Comparison of ENCODE assay signal across 37 mouse cellular contexts in the genomic region with DNA sequence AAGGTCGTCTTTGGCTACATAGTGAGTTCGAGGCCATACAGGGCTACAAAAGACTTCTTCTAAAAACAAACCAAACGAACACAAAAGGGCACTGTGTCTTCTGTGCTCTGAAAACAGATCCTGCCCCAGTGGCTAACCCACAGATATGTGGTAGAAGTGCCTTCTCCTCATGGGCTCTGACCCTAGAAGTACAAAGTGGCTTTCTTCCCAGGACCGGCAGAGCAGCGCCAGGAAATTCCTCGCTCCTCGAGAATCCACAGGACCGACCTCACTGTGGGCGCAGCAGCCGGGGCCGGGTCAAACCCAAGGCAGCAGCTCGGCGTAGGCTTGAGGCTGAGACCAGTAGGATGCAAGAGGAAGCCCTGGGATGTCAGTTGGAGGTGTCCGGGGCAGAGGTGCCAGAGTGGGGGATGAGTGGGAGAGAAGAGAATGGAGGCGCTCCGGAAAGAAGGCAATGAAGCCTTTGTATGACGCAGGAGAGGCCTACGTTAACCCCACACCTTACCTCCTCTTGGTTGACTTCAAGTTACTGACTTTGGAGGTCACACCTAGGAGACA. TPM values are rescaled to one million over a fixed set of nuclear protein-coding genes. Genes with fewer than 3 reads are reported as not detected.
DNase-seq lines count a peak whose midpoint lies in the region; ATAC-seq and TF ChIP-seq lines count a peak whose summit lies in the region.
"Had no signal": no experiment of that assay in that cellular context is flagged by ENCODE, and none has a peak within 500 bp of the region (broad histone marks: within the 10 kb centered on the region; RNA-seq: fewer than 3 reads in every experiment).

No protein-coding gene starts in this region.

- no peak for TF ChIP-seq RAD21 in MEL (IDR thresholded peaks at IDR 0.05; ENCODE audit: low read depth, low read length)

- TF ChIP-seq POLR2A in MEL (IDR thresholded peaks at IDR 0.05; ENCODE audit: control insufficient read depth in 1 of 2, insufficient read depth in 1 of 2, low read depth in 1 of 2, low read length in 2 of 2, poor library complexity in 1 of 2): no peak

- no peaks in the 10 kb centered on the region for H3K4me1 ChIP-seq in heart, postnatal 0 days (ENCODE audit: control insufficient read depth, insufficient read depth)
- peaks cover 0 to 7% of the 10 kb centered on the region in 2 experiments; a peak in 1 of 4 replicates for H3K4me1 ChIP-seq in MEL (ENCODE audit: control insufficient read depth in 1 of 2, insufficient read depth in 2 of 2, low read length in 2 of 2)
- H3K4me1 ChIP-seq in stomach, embryonic 16.5 days (ENCODE audit: control insufficient read depth, insufficient read depth, low read length): no peaks in the 10 kb centered on the region
- H3K4me1 ChIP-seq: embryonic facial prominence, embryonic 13.5 days; heart, embryonic 13.5 days; hindbrain, embryonic 13.5 days; limb, embryonic 10.5 days; limb, embryonic 15.5 days had no signal

- no peak overlapping the region for H3K9ac ChIP-seq in heart, postnatal 0 days (replicated peaks; ENCODE audit: low read depth, low read length)
- no peak overlapping the region for H3K9ac ChIP-seq in MEL (ENCODE audit: control insufficient read depth, low read depth, low read length, poor library complexity, severe bottlenecking)
- 0 out of 2 replicates have a peak overlapping the region, but pooled peaks have one; percentile 16 for H3K9ac ChIP-seq in stomach, embryonic 16.5 days (ENCODE audit: low read length)
- H3K9ac ChIP-seq: embryonic facial prominence, embryonic 13.5 days; heart, embryonic 13.5 days; hindbrain, embryonic 13.5 days; limb, embryonic 15.5 days had no signal

- no peak for ATAC-seq in heart, postnatal 0 days (ENCODE audit: insufficient read depth, low read depth)
- peak; percentile 21; the same call in 1 of the 2 replicates for ATAC-seq in stomach, embryonic 16.5 days (ENCODE audit: insufficient read depth, low FRiP score)
- ATAC-seq in inflammation-experienced regulatory T-cells, adult 6 months: no peak
- ATAC-seq: forebrain, embryonic 14.5 days; intestine, postnatal 0 days; Patski had no signal

- WGBS in heart, postnatal 0 days: 80% methylated on average over 18 of the region's 18 CpGs
- 78% methylated on average over 18 of the region's 18 CpGs for WGBS in stomach, embryonic 16.5 days

- no peak for DNase-seq in heart, postnatal 0 days (ENCODE audit: low spot score)
- no peak for DNase-seq in heart, adult 9 months (ENCODE audit: low spot score in 2 of 2)
- DNase-seq in 3134 (ENCODE audit: extremely low read depth, insufficient read length, low spot score): peak; percentile 67
- DNase-seq in MEL (ENCODE audit: low read depth, low spot score): peak; percentile 2
- no peak for DNase-seq in spleen, adult 12 weeks (ENCODE audit: low spot score)
- DNase-seq: adrenal gland, postnatal 14 days; B cell, adult 2 months; cerebellum, adult 11-12 months; cerebellum, adult 9-11 months; embryo, embryonic 11 days; gastrocnemius, postnatal 25 days; heart, adult 18-20 months; kidney, adult 9 months; kidney, postnatal 14 days; layer of hippocampus, adult 9-11 months; midbrain, embryonic 14.5 days; thymus, adult 2 months; thymus, postnatal 36 days had no signal

- no peaks in the 10 kb centered on the region for H3K36me3 ChIP-seq in heart, postnatal 0 days (replicated peaks; ENCODE audit: control insufficient read depth, insufficient read depth, low read length)
- no peaks in the 10 kb centered on the region for H3K36me3 ChIP-seq in MEL (ENCODE audit: control insufficient read depth in 1 of 2, insufficient read depth in 2 of 2, low read length in 2 of 2)
- H3K36me3 ChIP-seq in stomach, embryonic 16.5 days (ENCODE audit: control insufficient read depth, insufficient read depth, low read length): no peaks in the 10 kb centered on the region
- H3K36me3 ChIP-seq: embryonic facial prominence, embryonic 13.5 days; heart, embryonic 13.5 days; hindbrain, embryonic 13.5 days; limb, embryonic 10.5 days; limb, embryonic 15.5 days had no signal

- TF ChIP-seq CTCF in heart, postnatal 0 days (IDR thresholded peaks at IDR 0.05; ENCODE audit: low read depth): no peak
- TF ChIP-seq CTCF in MEL (IDR thresholded peaks at IDR 0.05 in 2 of 3, conservative IDR thresholded peaks at IDR 0.05 in 1 of 3; ENCODE audit: control insufficient read depth in 1 of 3, insufficient read depth in 1 of 3, low read depth in 2 of 3, low read length in 3 of 3, poor library complexity in 1 of 3, severe bottlenecking in 1 of 3): no peak

- no peak overlapping the region for H3K4me3 ChIP-seq in heart, postnatal 0 days (ENCODE audit: low read depth, low read length)
- no peak overlapping the region for H3K4me3 ChIP-seq in MEL (ENCODE audit: control insufficient read depth in 1 of 2, insufficient read depth in 1 of 2, low read depth in 2 of 2, low read length in 2 of 2)
- no peak overlapping the region for H3K4me3 ChIP-seq in stomach, embryonic 16.5 days (replicated peaks; ENCODE audit: low read length)
- H3K4me3 ChIP-seq: embryonic facial prominence, embryonic 13.5 days; heart, embryonic 13.5 days; hindbrain, embryonic 13.5 days; limb, embryonic 10.5 days; limb, embryonic 15.5 days had no signal

- H3K27me3 ChIP-seq in heart, postnatal 0 days (ENCODE audit: control insufficient read depth, insufficient read depth, low read length): no peaks in the 10 kb centered on the region
- H3K27me3 ChIP-seq in MEL (ENCODE audit: control insufficient read depth in 1 of 2, insufficient read depth in 2 of 2, low read length in 2 of 2): no peaks in the 10 kb centered on the region; a peak in 2 of 4 replicates
- no peaks in the 10 kb centered on the region for H3K27me3 ChIP-seq in stomach, embryonic 16.5 days (ENCODE audit: control insufficient read depth, insufficient read depth, low read length)
- H3K27me3 ChIP-seq: embryonic facial prominence, embryonic 13.5 days; hindbrain, embryonic 13.5 days; limb, embryonic 15.5 days; Patski had no signal

- peak overlapping the region; percentile 20; the same call in 1 of the 2 replicates for H3K27ac ChIP-seq in heart, postnatal 0 days (ENCODE audit: low read depth)
- H3K27ac ChIP-seq in MEL (ENCODE audit: control insufficient read depth, low read depth, low read length): no peak overlapping the region
- H3K27ac ChIP-seq in stomach, embryonic 16.5 days (ENCODE audit: low read length): peak overlapping the region; percentile 60
- H3K27ac ChIP-seq: embryonic facial prominence, embryonic 13.5 days; heart, embryonic 13.5 days; hindbrain, embryonic 13.5 days; limb, embryonic 10.5 days; limb, embryonic 15.5 days; macrophage had no signal

- no peak overlapping the region for H3K4me2 ChIP-seq in heart, postnatal 0 days (ENCODE audit: low read depth, low read length)
- H3K4me2 ChIP-seq in stomach, embryonic 16.5 days (ENCODE audit: low read depth, low read length): no peak overlapping the region
- H3K4me2 ChIP-seq: embryonic facial prominence, embryonic 13.5 days; heart, embryonic 13.5 days; hindbrain, embryonic 13.5 days; limb, embryonic 15.5 days had no signal

- no peaks in the 10 kb centered on the region for H3K79me2 ChIP-seq in MEL (ENCODE audit: control insufficient read depth, insufficient read depth, low read length, poor library complexity)

- no peaks in the 10 kb centered on the region for H3K9me3 ChIP-seq in heart, postnatal 0 days (replicated peaks; ENCODE audit: control insufficient read depth, low read length)
- no peaks in the 10 kb centered on the region for H3K9me3 ChIP-seq in MEL (replicated peaks; ENCODE audit: insufficient read depth, low read length)
- no peaks in the 10 kb centered on the region for H3K9me3 ChIP-seq in stomach, embryonic 16.5 days (replicated peaks; ENCODE audit: control insufficient read depth, low read length)
- H3K9me3 ChIP-seq: embryonic facial prominence, embryonic 13.5 days; heart, embryonic 13.5 days; hindbrain, embryonic 13.5 days; limb, embryonic 10.5 days; limb, embryonic 15.5 days had no signal

- no peak for TF ChIP-seq EP300 in heart, postnatal 0 days (IDR thresholded peaks at IDR 0.05; ENCODE audit: low read depth)
- TF ChIP-seq EP300 in MEL (IDR thresholded peaks at IDR 0.05; ENCODE audit: low read depth in 1 of 2, low read length in 2 of 2): no peak

RNA-seq across cellular contexts. Expression of a gene that starts 9.3 kb away (rescaled TPM):
- total RNA-seq in heart, postnatal 0 days (2014; rRNA removed; ENCODE audit: low replicate concordance): 6.7 and 11.6 TPM in 2 replicates
- 37.8 and 40.0 TPM in 2 replicates for polyA plus RNA-seq in heart, postnatal 0 days (2015; fragmentation: Nextera tagmentation; extraction: Ambion mirVana)
- 4.2 and 4.9 TPM in 2 replicates for total RNA-seq in MEL (2012; rRNA removed)
- 10 to 100 TPM in 1 of 2 experiments, not detected in 1; 29.1 TPM for polyA plus RNA-seq in MEL (2012; ENCODE audit: insufficient read depth in 1 of 2, insufficient read length in 2 of 2, low read depth in 1 of 2, low replicate concordance in 2 of 2, missing spikeins in 1 of 2)
- 41.3 and 46.0 TPM in 2 replicates for polyA plus RNA-seq in stomach, embryonic 16.5 days (2015; fragmentation: Nextera tagmentation; extraction: Ambion mirVana)
- polyA plus RNA-seq in inflammation-experienced regulatory T-cells, adult 6 months (2017; shearing (Covaris generic)): 10 to 100 TPM; 17.8 to 27.3 (median 26.2) TPM

RNA-seq across cellular contexts. Expression of a gene that starts 46.7 kb away (rescaled TPM):
- total RNA-seq in heart, postnatal 0 days (2014; rRNA removed; ENCODE audit: low replicate concordance): 71.7 and 85.6 TPM in 2 replicates
- polyA plus RNA-seq in heart, postnatal 0 days (2015; fragmentation: Nextera tagmentation; extraction: Ambion mirVana): 44.9 and 45.0 TPM in 2 replicates
- total RNA-seq in MEL (2012; rRNA removed): 40.3 and 40.4 TPM in 2 replicates
- 10 to 100 TPM in 1 of 2 experiments, not detected in 1; 64.4 TPM for polyA plus RNA-seq in MEL (2012; ENCODE audit: insufficient read depth in 1 of 2, insufficient read length in 2 of 2, low read depth in 1 of 2, low replicate concordance in 2 of 2, missing spikeins in 1 of 2)
- polyA plus RNA-seq in stomach, embryonic 16.5 days (2015; fragmentation: Nextera tagmentation; extraction: Ambion mirVana): 136 and 177 TPM in 2 replicates
- 10 to 100 TPM; 21.7 to 30.1 (median 25.1) TPM for polyA plus RNA-seq in inflammation-experienced regulatory T-cells, adult 6 months (2017; shearing (Covaris generic))

RNA-seq across cellular contexts. Expression of a gene that starts 50.2 kb away (rescaled TPM):
- total RNA-seq in heart, postnatal 0 days (2014; rRNA removed; ENCODE audit: low replicate concordance): not detected in 2 replicates
- 0.45 and 0.82 TPM in 2 replicates for polyA plus RNA-seq in heart, postnatal 0 days (2015; fragmentation: Nextera tagmentation; extraction: Ambion mirVana)
- not detected in 2 replicates for total RNA-seq in MEL (2012; rRNA removed)
- polyA plus RNA-seq in MEL (2012; ENCODE audit: insufficient read depth in 1 of 2, insufficient read length in 2 of 2, low read depth in 1 of 2, low replicate concordance in 2 of 2, missing spikeins in 1 of 2): not detected
- 5.4 and 8.6 TPM in 2 replicates for polyA plus RNA-seq in stomach, embryonic 16.5 days (2015; fragmentation: Nextera tagmentation; extraction: Ambion mirVana)
- polyA plus RNA-seq in inflammation-experienced regulatory T-cells, adult 6 months (2017; shearing (Covaris generic)): not detected
- total RNA-seq: megakaryocyte-erythroid progenitor cell, adult 5-6 weeks; monocyte, adult 5-6 weeks had no signal
- polyA plus RNA-seq: neural tube, embryonic 14.5 days; Patski had no signal

RNA-seq across cellular contexts. Expression of a gene that starts 59.7 kb away (rescaled TPM):
- not detected in 2 replicates for total RNA-seq in heart, postnatal 0 days (2014; rRNA removed; ENCODE audit: low replicate concordance)
- not detected in 2 replicates for polyA plus RNA-seq in heart, postnatal 0 days (2015; fragmentation: Nextera tagmentation; extraction: Ambion mirVana)
- not detected in 2 replicates for total RNA-seq in MEL (2012; rRNA removed)
- not detected for polyA plus RNA-seq in MEL (2012; ENCODE audit: insufficient read depth in 1 of 2, insufficient read length in 2 of 2, low read depth in 1 of 2, low replicate concordance in 2 of 2, missing spikeins in 1 of 2)
- not detected in 2 replicates for polyA plus RNA-seq in stomach, embryonic 16.5 days (2015; fragmentation: Nextera tagmentation; extraction: Ambion mirVana)
- not detected for polyA plus RNA-seq in inflammation-experienced regulatory T-cells, adult 6 months (2017; shearing (Covaris generic))
- total RNA-seq: adrenal gland, postnatal 14 days; gastrocnemius, postnatal 25 days; heart, adult 18-20 months; heart, postnatal 25 days; left cerebral cortex, postnatal 10 days; megakaryocyte-erythroid progenitor cell, adult 5-6 weeks; monocyte, adult 5-6 weeks had no signal
- polyA plus RNA-seq: embryonic facial prominence, embryonic 13.5 days; forebrain, embryonic 14.5 days; heart, embryonic 13.5 days; hindbrain, embryonic 13.5 days; intestine, postnatal 0 days; limb, embryonic 10.5 days; limb, embryonic 15.5 days; liver, embryonic 16.5 days; lung, embryonic 16.5 days; macrophage; midbrain, embryonic 14.5 days; neural tube, embryonic 14.5 days; Patski; stomach, embryonic 14.5 days; thymus, adult 2 months had no signal

Comparison
In these comparisons a context has a peak if more than half of its experiments do, and no peak if none do; other contexts are left out.
1. DNase-seq: peak in 3134 (single experiment) and MEL (single experiment); none in heart, postnatal 0 days (single experiment), heart, adult 9 months (0 of 2) and spleen, adult 12 weeks (single experiment).